Mouse (Mus musculus) embryonic facial prominence, embryonic 11.5 days (tissue): ENCODE results near the gene Aff1. TPM values are rescaled to one million over a fixed set of nuclear protein-coding genes. Genes with fewer than 3 reads are reported as not detected.
A peak's percentile ranks its signal among the peaks of the same experiment; 100 is the strongest.

Experiments used
- ATAC-seq: fragments of 200-750 bp; cut with Nextera tagmentation; replicated peaks from 2 replicates; pipeline ENCODE4 v1.8.0; 2017; ENCODE audit warnings: low read depth; ENCODE audit not compliant: insufficient number of reproducible peaks, low FRiP score, low TSS enrichment
- DNase-seq: peaks from one replicate; pipeline ENCODE4 v3.0.0-alpha.2; 2015; ENCODE audit warnings: low spot score
- H3K27ac ChIP-seq: fragments of 300-500 bp; sonication (generic); replicated peaks from 2 replicates; pipeline ENCODE4 v1.5.1; 2014; ENCODE audit warnings: mild to moderate bottlenecking, low read depth, low read length, control low read depth
- H3K27me3 ChIP-seq: fragments of 300-500 bp; sonication (generic); 2 replicates; pipeline ENCODE4 v1.6.1; 2014; ENCODE audit warnings: mild to moderate bottlenecking, low read length, moderate library complexity, mixed read lengths; ENCODE audit not compliant: control insufficient read depth, insufficient read depth
- H3K36me3 ChIP-seq: fragments of 300-500 bp; sonication (generic); replicated peaks from 2 replicates; pipeline ENCODE4 v1.6.1; 2014; ENCODE audit warnings: low read depth, mild to moderate bottlenecking, low read length, moderate library complexity, mixed read lengths; ENCODE audit not compliant: control insufficient read depth, insufficient read depth
- H3K4me1 ChIP-seq: fragments of 300-500 bp; sonication (generic); 2 replicates; pipeline ENCODE4 v1.6.1; 2014; ENCODE audit warnings: low read length, mixed read lengths; ENCODE audit not compliant: control insufficient read depth, insufficient read depth
- H3K4me2 ChIP-seq: fragments of 300-500 bp; sonication (generic); 2 replicates; pipeline ENCODE4 v1.6.1; 2014; ENCODE audit warnings: low read depth, mild to moderate bottlenecking, control low read depth, low read length, moderate library complexity
- H3K4me3 ChIP-seq: fragments of 300-500 bp; sonication (generic); 2 replicates; pipeline ENCODE4 v1.5.1; 2014; ENCODE audit warnings: low read depth, low read length, control low read depth
- H3K9ac ChIP-seq: fragments of 300-500 bp; sonication (generic); replicated peaks from 2 replicates; pipeline ENCODE4 v1.6.1; 2014; ENCODE audit warnings: mild to moderate bottlenecking, control low read depth, low read length
- H3K9me3 ChIP-seq: fragments of 300-500 bp; sonication (generic); replicated peaks from 2 replicates; pipeline ENCODE4 v1.6.1; 2016; ENCODE audit warnings: mild to moderate bottlenecking, low read length, inconsistent platforms, mixed read lengths; ENCODE audit not compliant: control insufficient read depth
- WGBS: fragments of 180-500 bp; shearing (Covaris S2); extraction: QIAGEN DNeasy Blood & Tissue Kit; methylation state at CpG from one replicate; pipeline ENCODE4 v1.1.7; 2014; 5-methylcytosine and 5-hydroxymethylcytosine counted together
- polyA plus RNA-seq: library from polyadenylated mRNA; unstranded; fragments of >200 nt; fragmentation: Nextera tagmentation; extraction: Ambion mirVana; gene quantifications from 2 replicates; pipeline ENCODE4 v1.2.1, GENCODE M21; 2014

Aff1 gene
- polyA plus RNA-seq, 1 experiment from 2014 or later: 6.1 TPM

- Histone ChIP-seq H3K27ac (no peak overlapping the region), H3K9me3 (no peaks in the 10 kb centered on the region), H3K9ac (no peak overlapping the region), H3K27me3 (no peaks in the 10 kb centered on the region), H3K4me2 (no peak overlapping the region), H3K4me1 (no peaks in the 10 kb centered on the region), H3K36me3 (no peaks in the 10 kb centered on the region), H3K4me3 (no peak overlapping the region)
- WGBS: 83% methylated on average over 2 of the region's 2 CpGs
- DNase-seq: no peak
- no peak for ATAC-seq
Observed at GRCm38 (mm10) chr5:103747098-103747497, 54.9 kb downstream of the Aff1 start.

- H3K4me1 ChIP-seq: no peaks in the 10 kb centered on the region
- H3K4me2 ChIP-seq: no peak overlapping the region
- DNase-seq (no peak), ATAC-seq (no peak)
- no peaks in the 10 kb centered on the region for H3K36me3 ChIP-seq
- H3K9me3 ChIP-seq: no peaks in the 10 kb centered on the region
- no peaks in the 10 kb centered on the region for H3K27me3 ChIP-seq
- no peak overlapping the region for H3K4me3 ChIP-seq
- no peak overlapping the region for H3K9ac ChIP-seq
- no peak overlapping the region for H3K27ac ChIP-seq
Observed at GRCm38 (mm10) chr5:103748343-103748742, 56.2 kb downstream of the Aff1 start.

GRCm38 (mm10) chr5:103749465-103750285 is 57.5 kb downstream of the Aff1 start:
- no peaks in the 10 kb centered on the region for H3K4me1 ChIP-seq
- H3K9ac ChIP-seq: no peak overlapping the region
- H3K36me3 ChIP-seq: no peaks in the 10 kb centered on the region
- WGBS: 27% methylated on average over 7 of the region's 7 CpGs
- H3K4me2 ChIP-seq: no peak overlapping the region
- no peak for ATAC-seq
- no peaks in the 10 kb centered on the region for H3K9me3 ChIP-seq
- H3K27ac ChIP-seq: no peak overlapping the region
- DNase-seq: peak; percentile 32
- H3K27me3 ChIP-seq: no peaks in the 10 kb centered on the region
- H3K4me3 ChIP-seq: no peak overlapping the region

GRCm38 (mm10) chr5:103752665-103753510 is 60.7 kb downstream of the Aff1 start:
- 2% methylated on average over 23 of the region's 23 CpGs for whole genome bisulfite sequencing
- Histone ChIP-seq H3K36me3 (no peaks in the 10 kb centered on the region), H3K9me3 (no peaks in the 10 kb centered on the region), H3K27ac (no peak overlapping the region), H3K4me3 (peak overlapping the region; percentile 64), H3K27me3 (no peaks in the 10 kb centered on the region), H3K4me2 (peak overlapping the region; percentile 85), H3K9ac (peak overlapping the region; percentile 84), H3K4me1 (no peaks in the 10 kb centered on the region)
- peak; percentile 47 for DNase-seq
- no peak for ATAC-seq

- peak; percentile 90 for DNase-seq
- peak overlapping the region; percentile 84 for H3K9ac ChIP-seq
- peak; percentile 93 for ATAC-seq
- peak overlapping the region; percentile 84 for H3K27ac ChIP-seq
- no peaks in the 10 kb centered on the region for H3K4me1 ChIP-seq
- no peaks in the 10 kb centered on the region for H3K9me3 ChIP-seq
- H3K27me3 ChIP-seq: no peaks in the 10 kb centered on the region
- peak overlapping the region; percentile 85 for H3K4me2 ChIP-seq
- H3K36me3 ChIP-seq: no peaks in the 10 kb centered on the region
- H3K4me3 ChIP-seq: peak overlapping the region; percentile 64
- under 1% methylated on average over 86 of the region's 86 CpGs for WGBS
Observed at GRCm38 (mm10) chr5:103753511-103754329, 61.5 kb downstream of the Aff1 start.

- peak overlapping the region; percentile 64 for H3K4me3 ChIP-seq
- H3K4me1 ChIP-seq: no peaks in the 10 kb centered on the region
- H3K9ac ChIP-seq: peak overlapping the region; percentile 84
- no peaks in the 10 kb centered on the region for H3K27me3 ChIP-seq
- no peaks in the 10 kb centered on the region for H3K36me3 ChIP-seq
- ATAC-seq: peak; percentile 61; the same call in 1 of the 2 replicates
- H3K9me3 ChIP-seq: no peaks in the 10 kb centered on the region
- peak overlapping the region; percentile 84 for H3K27ac ChIP-seq
- H3K4me2 ChIP-seq: peak overlapping the region; percentile 85
- 3% methylated on average over 38 of the region's 42 CpGs for WGBS
- DNase-seq: peak; percentile 52
Observed at GRCm38 (mm10) chr5:103754330-103755134, 62.4 kb downstream of the Aff1 start.

GRCm38 (mm10) chr5:103755135-103755487 is 62.9 kb downstream of the Aff1 start:
- H3K36me3 ChIP-seq: no peaks in the 10 kb centered on the region
- no peaks in the 10 kb centered on the region for H3K4me1 ChIP-seq
- peak overlapping the region; percentile 85; the same call in 1 of the 2 replicates for H3K4me2 ChIP-seq
- no peak overlapping the region for H3K9ac ChIP-seq
- 46% methylated on average over 3 of the region's 3 CpGs for WGBS
- peak overlapping the region; percentile 64 for H3K4me3 ChIP-seq
- ATAC-seq (no peak), DNase-seq (no peak)
- H3K27me3 ChIP-seq: no peaks in the 10 kb centered on the region
- H3K27ac ChIP-seq: no peak overlapping the region
- H3K9me3 ChIP-seq: no peaks in the 10 kb centered on the region
